Mouse (Mus musculus): Measurements from ENCODE around the gene Gm21974.
"Not testable (repeated sequence)": the region's sequence is repeated elsewhere in the genome, so short reads cannot be mapped to it uniquely, and the experiment has no call there.

Gm21974 gene

DNA sequence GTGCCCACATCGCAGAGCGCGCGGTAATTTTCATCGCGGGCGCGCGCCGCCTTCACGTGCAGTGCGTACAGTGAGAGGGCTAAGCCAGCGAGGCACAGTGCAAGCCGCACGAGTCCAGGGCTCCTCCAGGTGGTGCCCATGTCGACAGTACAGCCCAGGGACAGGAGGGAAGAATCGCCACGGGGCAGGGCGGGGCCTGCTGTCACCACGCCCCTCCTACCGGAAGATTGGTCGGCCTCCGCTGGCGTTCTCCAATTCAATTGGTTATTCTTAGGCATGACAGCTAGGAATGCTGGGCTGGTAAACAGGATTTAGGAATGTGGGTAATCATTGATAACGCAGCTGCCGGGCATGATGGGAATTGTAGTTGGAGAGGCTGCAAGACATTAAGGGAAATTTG is at the start of gene Gm21974, which contains the start of gene Vkorc1:
Gene Gm21974 (minus strand): TSS at position 13 of the 400 bp plus-strand sequence.
Gene Vkorc1 (minus strand): TSS at position 176 of the 400 bp plus-strand sequence.
- peak; percentile 96 for DNase-seq (ENCODE audit: low read depth, low spot score)

DNA sequence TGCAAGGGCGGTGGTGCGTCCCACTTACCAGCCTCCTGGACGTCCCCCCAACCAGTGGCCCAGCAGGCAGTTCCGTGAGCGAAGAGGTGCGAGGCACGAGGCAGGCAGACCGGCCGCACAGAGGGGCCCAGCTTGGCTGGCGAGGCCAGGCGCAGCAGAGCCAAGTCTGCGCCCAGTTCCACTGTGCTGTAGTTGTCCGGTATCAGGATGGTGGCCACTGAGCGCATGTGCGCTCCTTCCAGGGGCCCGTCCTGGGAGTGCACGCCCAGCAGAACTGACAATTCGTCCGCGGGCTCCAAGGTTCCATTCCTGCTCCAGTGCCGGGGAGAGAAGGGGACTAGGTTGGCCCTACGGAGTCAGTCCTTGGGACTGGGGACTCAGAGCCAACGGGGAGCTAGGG is 49.4 kb upstream of the Gm21974 start:
- DNase-seq (ENCODE audit: low read depth, low spot score): no peak

DNA sequence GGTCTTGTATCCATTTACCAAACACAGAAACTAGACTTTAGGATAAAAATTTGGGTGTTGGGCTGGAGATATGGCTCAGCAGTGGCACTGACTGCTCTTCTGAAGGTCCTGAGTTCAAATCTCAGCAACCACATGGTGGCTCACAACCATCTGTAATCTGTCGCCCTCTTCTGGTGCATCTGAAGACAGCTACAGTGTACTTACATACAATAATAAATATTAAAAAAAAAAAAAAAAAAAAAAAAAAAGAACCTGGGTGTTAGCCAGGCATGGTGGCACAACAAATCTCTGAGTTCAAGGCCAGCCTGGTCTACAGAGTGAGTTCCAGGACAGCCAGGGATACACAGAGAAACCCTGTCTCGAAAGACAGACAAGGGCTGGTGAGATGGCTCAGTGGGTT is 46.8 kb upstream of the Gm21974 start:
- DNase-seq (ENCODE audit: low read depth, low spot score): not testable (repeated sequence)

DNA sequence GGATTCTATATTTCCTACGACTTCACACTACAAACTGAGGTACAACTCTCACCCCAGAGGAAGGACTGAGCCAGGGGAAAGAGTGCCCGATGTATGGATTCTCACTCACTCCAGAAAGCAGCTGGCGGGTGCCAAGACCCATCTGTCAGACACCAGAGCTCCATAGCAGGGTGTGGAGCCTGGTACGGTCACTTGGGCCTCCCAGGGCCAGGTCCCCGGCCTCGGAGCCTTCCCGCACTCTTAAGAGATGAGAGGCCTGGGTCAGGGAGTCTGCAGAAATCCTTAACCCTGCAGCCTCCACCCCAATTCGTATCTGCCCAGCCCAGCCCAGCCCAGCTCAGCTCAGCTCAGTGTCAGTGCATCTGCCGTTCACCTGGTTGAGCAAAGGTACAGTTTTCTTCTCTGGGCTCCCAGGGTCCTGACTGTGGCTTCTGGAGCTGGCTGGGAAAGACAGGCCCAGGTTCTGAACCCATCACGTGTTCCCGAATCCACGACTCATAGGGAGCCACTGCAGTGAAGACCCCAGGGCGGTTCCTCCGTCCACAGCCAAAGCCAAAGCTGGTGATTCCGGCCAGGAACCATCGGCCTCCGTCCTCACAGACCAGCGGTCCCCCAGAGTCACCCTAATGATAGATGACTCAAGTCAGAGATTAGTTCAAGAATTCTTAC is 41.1 kb upstream of the Gm21974 start:
- no peak for DNase-seq (ENCODE audit: low read depth, low spot score)

DNA sequence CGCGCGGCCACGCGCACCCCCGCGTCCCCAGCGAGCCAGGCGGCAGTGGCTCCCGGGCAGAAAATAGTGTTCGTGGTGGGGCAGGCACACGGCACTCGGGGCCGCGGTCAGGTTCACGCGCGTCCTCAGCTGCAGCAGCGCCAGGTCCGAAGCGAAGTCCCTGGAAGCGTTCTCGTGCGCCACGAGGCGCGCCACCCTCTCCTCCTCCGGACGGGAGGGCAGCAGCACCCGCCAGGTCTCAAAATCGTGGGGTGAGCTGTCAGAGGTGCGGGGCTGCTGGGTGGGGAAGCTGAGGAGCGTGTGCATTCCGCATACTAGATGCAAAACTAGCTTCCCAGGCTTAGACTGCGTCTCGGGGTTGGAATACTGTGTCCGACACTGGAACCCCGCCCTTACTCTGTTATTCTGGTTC is 40.5 kb upstream of the Gm21974 start:
- DNase-seq (ENCODE audit: low read depth, low spot score): no peak

DNA sequence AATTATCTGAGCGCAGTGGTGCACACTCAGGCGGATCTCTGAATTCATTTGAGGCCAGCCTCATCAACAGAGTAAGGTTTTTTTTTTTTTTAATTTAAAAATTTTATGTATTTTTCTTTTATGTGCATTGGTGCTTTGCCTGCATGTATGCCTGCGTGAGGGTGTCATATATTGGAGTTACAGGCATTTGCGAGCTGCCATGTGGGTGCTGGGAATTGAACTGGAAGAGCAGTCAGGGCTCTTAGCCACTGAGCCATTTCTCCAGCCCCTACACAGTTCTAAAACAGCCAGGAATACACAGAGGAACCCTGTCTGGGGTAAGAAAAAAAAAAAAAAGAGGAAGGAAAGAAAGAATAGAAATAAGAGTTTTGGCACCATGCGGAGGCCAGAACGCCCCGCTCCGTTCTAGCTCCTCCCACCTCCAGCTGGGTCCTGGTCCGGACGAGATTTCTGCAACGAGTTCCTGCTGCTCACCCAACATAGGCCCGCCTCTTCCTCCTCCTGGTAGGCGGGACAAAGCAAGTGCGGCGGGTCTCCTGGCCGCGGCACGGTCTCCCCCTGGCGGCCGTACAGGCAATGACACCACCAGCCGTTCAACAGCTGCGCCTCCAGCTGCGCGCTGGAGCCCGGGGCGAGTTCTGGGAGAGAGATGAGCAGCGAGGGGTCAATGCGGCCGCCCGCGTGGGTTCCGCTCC is 39.9 kb upstream of the Gm21974 start:
- peak; percentile 93 for DNase-seq (ENCODE audit: low read depth, low spot score)

DNA sequence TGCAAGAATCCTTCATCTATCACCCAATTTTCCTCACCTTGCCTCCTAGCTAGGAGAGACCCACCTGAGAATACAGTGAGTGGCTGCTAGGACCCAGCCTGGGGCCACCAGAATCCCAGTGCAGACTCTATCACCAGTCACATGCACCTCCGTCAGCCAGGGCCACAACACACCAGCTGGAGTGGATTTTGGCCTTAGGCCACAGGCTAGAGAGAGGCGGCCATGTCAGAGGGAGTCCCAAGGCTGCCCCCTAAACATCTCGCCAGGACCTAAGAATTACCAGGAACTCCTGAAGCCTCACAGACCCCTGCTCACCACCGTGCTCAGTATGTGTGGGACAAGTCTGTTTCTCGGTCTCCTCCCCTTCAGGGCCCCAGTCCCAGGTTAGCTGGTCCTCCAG is 38.8 kb upstream of the Gm21974 start:
- DNase-seq (ENCODE audit: low read depth, low spot score): no peak

DNA sequence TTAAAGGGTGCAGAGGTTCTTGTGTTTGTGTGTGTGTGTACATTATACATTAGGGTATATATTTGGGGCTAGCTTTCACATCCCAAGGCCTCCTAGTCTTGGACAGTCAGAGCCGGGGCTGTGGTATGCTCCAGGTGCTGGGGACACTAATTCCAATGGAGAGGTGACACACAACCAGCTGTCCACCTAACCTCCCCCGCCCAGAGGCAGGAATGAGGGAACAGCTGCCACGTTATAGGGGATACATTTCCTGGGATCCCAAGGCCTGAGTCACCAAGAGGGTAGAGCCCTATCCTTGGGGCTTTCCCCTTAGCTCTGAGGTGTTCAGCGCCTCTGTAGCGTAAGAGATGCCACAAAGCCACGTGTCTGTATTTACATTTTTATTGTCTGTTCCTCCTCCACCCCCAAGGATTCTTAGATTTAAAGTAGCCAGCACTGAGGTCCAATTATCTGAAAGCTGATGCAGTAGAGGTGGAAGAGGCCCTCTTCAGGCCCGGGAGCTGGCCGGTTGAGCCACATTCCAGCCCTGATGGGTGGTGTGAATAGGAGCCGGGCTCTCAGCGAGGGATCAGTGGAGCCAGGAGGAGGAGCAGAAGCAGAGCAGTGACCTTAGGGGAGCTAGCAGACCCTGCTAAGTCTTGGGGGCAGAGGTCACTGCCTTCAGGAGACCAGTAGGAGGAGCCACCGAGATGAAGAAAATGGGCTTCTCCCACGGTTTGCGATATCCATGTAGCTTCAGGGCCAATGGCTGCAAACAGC is 37.2 kb upstream of the Gm21974 start:
- no peak for DNase-seq (ENCODE audit: low read depth, low spot score)

DNA sequence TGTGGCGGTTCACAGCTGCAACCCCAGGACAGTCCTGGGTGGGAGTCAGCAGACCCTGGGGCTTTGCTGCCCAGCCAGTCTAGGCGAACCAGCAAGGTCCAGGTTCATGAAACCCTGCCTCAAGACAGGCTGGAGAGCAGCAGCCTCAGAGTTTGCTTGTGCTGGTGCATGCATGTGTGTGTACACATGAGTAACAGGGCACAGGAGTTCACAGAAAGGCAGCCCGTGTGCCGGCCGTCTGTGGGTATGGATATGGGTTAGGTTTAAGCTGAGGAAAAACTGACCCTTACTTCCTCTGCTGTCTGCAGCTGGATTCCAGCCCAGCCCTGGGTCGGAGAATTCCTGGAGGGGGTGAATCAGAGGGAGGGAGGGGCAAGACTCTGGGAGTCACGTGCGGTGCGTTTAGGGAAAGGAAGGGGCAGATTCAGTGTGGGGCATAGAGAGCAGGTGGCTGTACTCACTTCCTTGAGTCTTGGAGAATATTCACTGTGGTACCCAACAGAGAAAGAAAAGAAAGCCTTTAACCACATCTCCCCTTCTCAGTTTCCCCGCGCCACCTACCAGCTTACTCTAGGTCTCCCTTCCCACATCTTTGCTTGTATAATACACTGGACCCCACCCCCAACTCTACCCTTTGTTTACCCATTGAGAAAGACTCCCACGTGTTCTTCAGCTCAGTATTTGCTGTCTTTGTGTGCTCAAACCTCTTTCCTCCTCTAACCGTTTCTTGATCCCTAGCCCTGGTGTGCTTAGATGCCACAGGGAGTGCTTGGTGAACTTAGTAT is 36.3 kb upstream of the Gm21974 start:
- DNase-seq (ENCODE audit: low read depth, low spot score): no peak

DNA sequence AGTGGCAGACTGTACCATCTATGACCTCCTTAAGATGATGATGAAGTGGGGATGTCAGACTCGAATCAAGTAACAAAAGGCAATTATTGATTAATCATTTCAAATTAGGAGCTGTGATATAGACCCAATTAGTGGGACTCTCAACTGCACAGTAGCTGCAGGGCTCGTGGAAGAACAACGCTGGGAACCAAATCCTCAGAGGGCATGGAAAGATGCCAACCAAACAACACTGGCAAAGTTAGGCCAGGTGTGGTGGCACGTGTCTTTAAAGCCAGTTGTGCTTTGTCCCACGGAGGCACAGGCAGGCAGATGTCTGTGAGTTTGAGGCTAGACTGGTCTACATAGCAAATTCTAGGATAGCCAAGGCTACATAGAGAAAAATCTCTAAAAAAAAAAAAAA is 35.4 kb upstream of the Gm21974 start:
- no peak for DNase-seq (ENCODE audit: low read depth, low spot score)

DNA sequence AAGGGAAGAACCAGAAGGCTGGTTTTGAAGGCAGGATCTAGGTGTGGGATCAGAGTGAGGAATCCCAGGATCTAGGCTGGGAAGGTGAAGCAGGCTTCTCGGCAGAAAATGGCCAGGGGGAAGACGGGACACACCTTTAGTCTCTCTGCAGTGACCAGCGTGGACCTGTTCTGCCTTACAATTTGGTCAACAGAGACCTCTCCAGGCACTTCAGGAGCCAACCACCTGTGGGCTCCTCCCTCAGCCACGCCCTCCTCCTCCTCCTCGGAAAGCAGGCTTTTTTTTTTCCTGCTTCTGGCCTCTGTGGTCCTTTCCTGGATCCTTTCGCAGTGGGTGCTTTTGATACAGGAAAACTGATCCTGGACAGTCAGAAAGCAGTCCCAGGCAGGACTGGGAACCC is 34.7 kb upstream of the Gm21974 start, which contains the start of gene Prss8:
Gene Prss8 (minus strand): TSS at position 182 of the 400 bp plus-strand sequence.
- DNase-seq (ENCODE audit: low read depth, low spot score): no peak

DNA sequence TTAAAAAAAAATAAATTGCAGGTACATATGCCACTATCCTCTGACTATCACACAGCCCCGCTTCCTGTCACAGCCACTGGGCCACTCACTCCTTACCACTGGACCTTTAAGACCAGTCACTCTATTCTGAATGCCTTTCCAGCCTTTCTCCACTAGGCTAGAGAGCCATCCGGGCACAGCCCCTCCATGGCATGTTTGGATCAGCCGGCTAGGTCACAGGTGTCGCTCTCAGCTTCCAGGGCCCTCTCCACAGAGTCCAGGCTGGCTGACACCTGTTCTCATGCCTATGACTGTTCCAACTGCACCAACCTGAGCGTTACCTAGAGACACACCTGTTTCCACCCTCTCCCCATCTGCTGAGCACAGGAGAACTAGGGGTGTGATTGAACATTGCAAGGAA is 33.3 kb upstream of the Gm21974 start:
- no peak for DNase-seq (ENCODE audit: low read depth, low spot score)

DNA sequence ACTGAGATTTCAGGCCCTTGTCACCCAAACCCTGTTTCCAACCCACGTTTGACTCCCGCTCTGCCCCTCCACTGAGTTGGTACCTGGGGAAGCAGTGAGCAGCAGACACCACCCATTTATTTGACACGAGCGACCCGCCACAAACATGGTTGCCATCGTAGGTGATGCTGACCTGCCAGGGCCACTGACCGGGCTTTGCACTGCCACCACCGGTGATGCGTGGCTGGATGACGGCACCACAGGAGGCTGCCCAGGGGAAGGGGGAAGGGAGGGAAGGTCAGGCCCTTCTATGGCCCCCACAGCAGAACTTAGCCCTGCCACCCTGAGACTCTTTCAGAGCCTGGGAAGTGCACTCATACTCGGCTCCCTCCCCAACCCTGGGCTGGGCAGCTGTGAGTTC is 32.5 kb upstream of the Gm21974 start:
- no peak for DNase-seq (ENCODE audit: low read depth, low spot score)

DNA sequence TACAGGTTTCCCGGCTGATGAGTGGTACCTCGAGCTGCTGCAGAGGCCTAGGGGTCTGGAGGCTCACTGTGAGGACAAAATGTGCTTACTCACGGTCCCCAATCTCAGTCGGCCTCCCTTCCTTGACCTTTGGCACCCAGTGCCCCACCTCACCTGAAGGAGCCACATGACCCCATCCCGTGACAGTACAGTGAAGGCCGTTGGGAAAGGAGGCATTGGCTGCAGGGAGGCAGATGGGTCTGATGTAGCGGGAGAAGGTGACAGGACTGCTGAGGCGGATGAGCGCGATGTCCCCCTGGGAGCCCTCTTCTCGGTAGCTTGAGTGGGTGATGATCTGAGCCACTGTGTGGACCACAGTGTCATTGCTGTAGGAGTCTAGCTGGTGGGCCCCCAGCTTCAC is 31.6 kb upstream of the Gm21974 start:
- no peak for DNase-seq (ENCODE audit: low read depth, low spot score)

DNA sequence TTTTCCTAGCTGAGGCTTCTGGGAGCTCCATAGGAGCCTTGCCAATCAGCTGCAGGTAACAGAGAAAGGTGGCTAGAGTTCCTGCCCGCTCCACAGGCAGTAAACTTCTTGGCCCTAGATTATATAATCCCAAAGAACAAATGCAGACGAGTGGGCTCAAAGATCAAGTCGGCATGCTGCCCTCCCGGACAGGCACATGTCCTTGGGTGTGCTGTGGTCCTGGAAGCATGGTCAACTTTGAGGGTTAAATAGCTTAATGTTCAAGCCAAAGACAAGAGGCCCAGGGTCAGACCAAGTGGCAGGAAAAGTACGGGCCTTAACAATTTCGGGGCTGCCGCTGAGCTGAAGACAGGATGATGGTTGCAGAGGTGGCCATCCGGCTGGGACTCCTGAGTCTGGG is 30.8 kb upstream of the Gm21974 start:
- no peak for DNase-seq (ENCODE audit: low read depth, low spot score)

DNA sequence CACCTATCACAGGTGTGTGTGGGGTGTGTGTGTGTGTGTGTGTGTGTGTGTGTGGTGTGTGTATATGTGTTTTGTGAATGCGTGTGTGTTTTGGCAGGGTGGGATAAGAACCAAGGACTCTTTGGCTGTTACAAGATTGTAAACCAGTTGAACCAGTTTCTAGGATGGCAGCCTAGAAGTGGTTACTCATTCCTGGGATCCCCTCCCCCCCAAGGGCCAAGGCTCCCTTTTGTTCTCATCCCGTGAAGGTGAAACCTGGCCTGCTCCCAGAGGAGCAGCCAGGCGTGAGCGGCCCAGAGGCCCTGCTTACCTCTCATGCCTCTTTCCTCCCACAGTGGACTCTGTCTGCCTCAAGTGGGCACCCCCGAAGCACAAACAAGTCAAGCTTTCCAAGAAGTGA is 30.0 kb upstream of the Gm21974 start:
- no peak for DNase-seq (ENCODE audit: low read depth, low spot score)

DNA sequence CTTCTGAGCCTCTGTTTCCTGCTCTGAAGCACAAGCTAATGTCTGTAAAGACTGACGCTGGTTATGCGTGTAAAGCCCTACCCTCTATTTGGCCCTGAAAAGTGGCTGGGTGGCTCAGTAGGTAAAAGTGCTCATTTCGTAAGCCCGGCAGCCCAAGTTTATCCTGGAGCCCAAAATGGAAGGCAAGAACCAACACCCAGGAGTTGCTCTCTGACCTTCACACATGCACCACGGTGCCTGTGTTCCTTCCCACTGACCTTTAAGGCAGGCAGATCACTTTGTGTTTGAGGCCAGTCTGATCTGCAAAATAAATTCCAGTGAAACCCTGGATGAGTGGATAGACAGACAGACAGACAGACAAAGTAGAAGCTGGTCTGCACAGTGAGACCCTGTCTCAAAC is 28.5 kb upstream of the Gm21974 start:
- no peak for DNase-seq (ENCODE audit: low read depth, low spot score)

DNA sequence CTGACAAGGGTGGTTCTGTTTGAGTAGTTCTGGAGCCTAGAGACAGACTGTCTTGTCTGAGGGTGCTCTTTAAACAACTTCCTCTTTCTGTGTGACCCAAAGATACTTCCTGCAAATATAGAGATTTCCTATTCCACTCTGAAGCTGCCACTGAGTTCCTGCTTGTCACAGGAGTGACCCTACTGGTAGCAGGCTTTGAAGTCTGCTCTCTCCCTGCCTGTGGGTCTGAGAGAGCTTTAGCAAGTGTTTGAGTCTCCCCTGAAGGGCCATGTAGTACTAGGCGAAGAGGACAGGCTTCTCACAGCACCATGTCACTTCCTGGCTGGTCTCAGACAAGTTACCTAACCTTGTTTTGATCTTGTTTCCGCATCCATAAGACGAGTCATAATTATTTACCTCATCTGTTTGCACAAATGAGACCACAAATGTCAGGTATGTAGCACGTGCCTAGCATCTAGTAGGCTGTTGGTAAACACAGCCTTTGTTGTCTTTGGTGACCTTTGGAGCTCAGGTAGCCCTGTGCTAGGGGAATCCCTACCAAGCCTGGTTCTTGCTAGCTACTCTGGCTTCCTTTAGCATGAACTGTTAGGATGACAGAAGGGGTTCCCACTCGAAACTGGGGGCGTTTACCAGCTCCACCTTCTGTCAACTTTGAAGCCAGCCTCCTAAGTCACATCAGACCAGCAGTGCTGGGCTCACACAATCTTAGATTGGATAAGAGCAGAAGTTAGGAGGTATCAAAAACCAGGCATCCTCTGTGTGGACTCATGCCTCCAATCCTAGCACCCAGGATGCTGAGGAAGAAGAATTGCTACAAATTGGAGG is 27.4 kb upstream of the Gm21974 start:
- DNase-seq (ENCODE audit: low read depth, low spot score): no peak

DNA sequence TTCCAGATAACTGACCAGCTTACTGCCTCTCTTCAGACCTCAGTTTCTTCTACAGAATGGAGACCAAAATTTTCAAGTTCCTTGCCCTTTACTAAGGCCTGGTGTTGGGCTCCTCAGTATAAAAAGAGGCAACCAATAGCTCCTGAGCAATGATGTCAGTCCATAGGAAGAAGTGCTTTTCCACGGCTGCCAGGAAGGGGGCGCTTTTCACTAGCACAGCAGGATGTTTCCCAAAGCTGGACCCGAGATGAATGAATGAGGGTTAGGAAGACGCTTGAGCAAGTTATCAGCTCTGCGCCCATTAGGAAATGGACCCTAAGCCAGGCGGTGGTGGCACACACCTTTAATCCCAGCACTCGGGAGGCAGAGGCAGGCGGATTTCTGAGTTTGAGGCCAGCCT is 26.3 kb upstream of the Gm21974 start:
- DNase-seq (ENCODE audit: low read depth, low spot score): no peak

DNA sequence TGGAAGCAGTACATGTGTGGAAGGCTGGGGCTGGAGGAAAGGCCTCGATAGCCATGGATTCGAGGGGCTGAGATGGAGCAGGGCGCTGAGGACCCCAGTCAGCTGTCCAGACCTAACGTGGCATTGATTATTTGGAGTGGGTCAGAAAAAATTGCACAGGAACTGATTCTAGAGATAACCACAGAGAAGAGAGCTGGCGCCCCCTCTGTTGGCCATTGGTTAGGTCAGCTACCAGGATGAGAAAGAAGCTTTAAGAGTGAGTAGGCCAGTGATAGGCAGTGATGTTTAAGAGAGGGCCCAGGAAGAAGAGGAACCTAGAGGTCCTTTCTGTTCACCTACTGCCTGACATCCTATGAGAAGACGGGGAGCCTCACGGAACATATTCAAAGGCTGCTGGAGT is 24.0 kb upstream of the Gm21974 start:
- no peak for DNase-seq (ENCODE audit: low read depth, low spot score)

DNA sequence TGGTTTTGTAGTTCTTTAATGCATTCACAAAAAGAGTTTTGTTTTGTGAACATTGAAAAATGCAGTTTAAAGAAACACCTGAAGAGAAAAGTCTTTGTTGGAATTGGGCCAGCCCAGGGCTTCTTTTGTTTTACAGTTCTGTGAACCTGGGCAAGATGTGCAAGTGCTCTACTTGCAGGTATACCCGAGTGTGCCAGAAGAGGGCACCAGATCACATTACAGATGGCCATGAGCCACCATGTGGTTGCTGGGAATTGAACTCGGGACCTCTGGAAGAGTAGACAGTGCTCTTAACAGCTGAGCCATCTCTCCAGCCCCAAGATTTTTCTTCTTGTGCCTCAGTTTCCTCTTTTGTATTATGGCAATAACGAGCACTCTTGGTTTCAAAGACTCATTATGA is 22.9 kb upstream of the Gm21974 start:
- no peak for DNase-seq (ENCODE audit: low read depth, low spot score)
